Mouse (Mus musculus): ENCODE data around the gene Ndufc1.

- no peak for TF ChIP-seq GATA1 (IDR thresholded peaks at IDR 0.05; ENCODE audit: borderline replicate concordance, low read length)
- TF ChIP-seq FLI1 (IDR thresholded peaks at IDR 0.05; ENCODE audit: low read length) = no peak
Measured at GRCm38 (mm10) chr3:51378665-51378946, 30.2 kb downstream of the Ndufc1 start.

All from megakaryocyte, embryonic 14.5 days (primary cell).